ENCODE assay signal across 28 mouse cellular contexts in genomic region chr2:142539980-142540379, GRCm38 (mm10).
"Had no signal": no experiment of that assay in that cellular context is flagged by ENCODE, and none has a peak within 500 bp of the region (broad histone marks: within the 10 kb centered on the region; RNA-seq: fewer than 3 reads in every experiment).

No protein-coding gene starts in this region.

- DNase-seq: layer of hippocampus, postnatal 36 days; left cerebral cortex, postnatal 4 days; liver; liver, embryonic 13.5 days; liver, postnatal 0 days; lung, adult 2 months; lung, postnatal 36 days; midbrain, embryonic 14.5 days had no signal

- H3K9me3 ChIP-seq: limb, embryonic 10.5 days; limb, embryonic 12.5 days; limb, embryonic 13.5 days; limb, embryonic 15.5 days; liver, embryonic 12.5 days; liver, embryonic 13.5 days; liver, embryonic 15.5 days; megakaryocyte, embryonic 14.5 days; midbrain, embryonic 10.5 days; midbrain, embryonic 12.5 days; midbrain, embryonic 13.5 days; midbrain, embryonic 15.5 days; neural tube, embryonic 12.5 days had no signal

- H3K27ac ChIP-seq: left cerebral cortex, adult 2 months; limb, embryonic 10.5 days; limb, embryonic 12.5 days; limb, embryonic 13.5 days; limb, embryonic 15.5 days; liver, embryonic 12.5 days; liver, embryonic 13.5 days; liver, embryonic 14.5 days; liver, embryonic 15.5 days; macrophage; midbrain, embryonic 10.5 days; midbrain, embryonic 12.5 days; midbrain, embryonic 13.5 days; midbrain, embryonic 15.5 days; neural tube, embryonic 12.5 days had no signal

- H3K27me3 ChIP-seq: limb, embryonic 12.5 days; limb, embryonic 13.5 days; limb, embryonic 15.5 days; liver, embryonic 12.5 days; liver, embryonic 13.5 days; liver, embryonic 15.5 days; megakaryocyte, embryonic 14.5 days; midbrain, embryonic 12.5 days; midbrain, embryonic 13.5 days; midbrain, embryonic 15.5 days; neural tube, embryonic 12.5 days had no signal

- H3K4me3 ChIP-seq: left cerebral cortex, adult 2 months; limb, embryonic 10.5 days; limb, embryonic 12.5 days; limb, embryonic 13.5 days; limb, embryonic 15.5 days; liver, embryonic 12.5 days; liver, embryonic 13.5 days; liver, embryonic 15.5 days; megakaryocyte, embryonic 14.5 days; midbrain, embryonic 10.5 days; midbrain, embryonic 12.5 days; midbrain, embryonic 13.5 days; midbrain, embryonic 15.5 days; myocyte; neural tube, embryonic 12.5 days had no signal

- H3K9ac ChIP-seq: limb, embryonic 12.5 days; limb, embryonic 13.5 days; limb, embryonic 15.5 days; liver, embryonic 12.5 days; liver, embryonic 13.5 days; liver, embryonic 14.5 days; liver, embryonic 15.5 days; liver, postnatal 0 days; midbrain, embryonic 12.5 days; midbrain, embryonic 13.5 days; midbrain, embryonic 15.5 days; neural tube, embryonic 12.5 days had no signal

- ATAC-seq: liver, embryonic 12.5 days; liver, postnatal 0 days; lung, postnatal 0 days; midbrain, embryonic 13.5 days; midbrain, embryonic 15.5 days; midbrain, embryonic 16.5 days had no signal

- H3K4me2 ChIP-seq: limb, embryonic 12.5 days; limb, embryonic 13.5 days; limb, embryonic 15.5 days; liver, embryonic 11.5 days; liver, embryonic 12.5 days; liver, embryonic 13.5 days; liver, embryonic 15.5 days; midbrain, embryonic 11.5 days; midbrain, embryonic 12.5 days; midbrain, embryonic 13.5 days; midbrain, embryonic 15.5 days; neural tube, embryonic 12.5 days had no signal

- H3K4me1 ChIP-seq: limb, embryonic 10.5 days; limb, embryonic 12.5 days; limb, embryonic 13.5 days; limb, embryonic 15.5 days; liver, embryonic 12.5 days; liver, embryonic 13.5 days; liver, embryonic 15.5 days; megakaryocyte, embryonic 14.5 days; midbrain, embryonic 10.5 days; midbrain, embryonic 12.5 days; midbrain, embryonic 13.5 days; midbrain, embryonic 15.5 days; neural tube, embryonic 12.5 days had no signal

- H3K36me3 ChIP-seq: limb, embryonic 10.5 days; limb, embryonic 12.5 days; limb, embryonic 13.5 days; limb, embryonic 15.5 days; liver, embryonic 12.5 days; liver, embryonic 13.5 days; liver, embryonic 15.5 days; midbrain, embryonic 10.5 days; midbrain, embryonic 12.5 days; midbrain, embryonic 13.5 days; midbrain, embryonic 15.5 days; neural tube, embryonic 12.5 days had no signal
